Mouse (Mus musculus) frontal cortex, postnatal 36 days (tissue): ENCODE results near the gene Ccnyl1.

Experiments
- DNase-seq, 2 experiments: peaks; one replicate each; pipeline ENCODE4 v3.0.0; 2022; ENCODE audit warnings: low spot score in 2 of 2

Ccnyl1 gene

DNA sequence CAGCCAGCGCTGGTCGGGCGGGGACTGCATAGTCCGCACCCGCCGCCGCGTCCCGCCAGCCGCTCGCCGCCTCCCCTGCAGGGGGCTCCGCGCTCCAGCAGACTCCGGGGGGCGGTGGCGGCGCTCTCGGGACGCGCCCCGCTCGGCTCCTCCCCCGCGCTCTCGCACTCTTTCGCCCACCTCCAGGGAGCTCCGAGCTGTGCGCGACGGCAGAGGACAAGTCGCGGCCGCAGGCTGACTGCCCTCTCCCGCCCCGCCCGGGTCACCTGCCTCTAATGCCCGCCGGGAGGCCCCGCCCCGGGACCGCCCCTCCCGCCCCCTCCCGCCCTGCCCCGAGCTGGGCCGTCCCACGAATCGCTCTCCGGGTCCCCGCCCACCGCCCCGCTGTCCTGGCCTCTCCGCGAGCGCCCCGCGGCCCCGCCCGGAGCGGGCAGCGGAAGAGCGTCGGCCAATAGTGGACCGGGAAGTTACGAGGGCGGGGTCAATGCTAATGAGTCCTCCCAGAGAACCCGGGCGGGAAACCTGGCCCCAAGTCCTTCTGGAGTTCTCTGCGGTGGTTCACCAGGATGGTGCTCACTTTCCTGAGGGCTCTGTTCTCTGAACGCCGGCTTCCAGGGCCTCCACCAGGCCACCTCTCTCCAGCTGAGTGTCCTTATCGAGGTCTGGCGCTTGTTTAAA lies 47.4 kb downstream of the Ccnyl1 start, which contains the start of gene Fzd5:
TSS of gene Fzd5 (minus strand) at position 250 of the 678 bp plus-strand sequence.
- DNase-seq, result peak; percentile 53

DNA sequence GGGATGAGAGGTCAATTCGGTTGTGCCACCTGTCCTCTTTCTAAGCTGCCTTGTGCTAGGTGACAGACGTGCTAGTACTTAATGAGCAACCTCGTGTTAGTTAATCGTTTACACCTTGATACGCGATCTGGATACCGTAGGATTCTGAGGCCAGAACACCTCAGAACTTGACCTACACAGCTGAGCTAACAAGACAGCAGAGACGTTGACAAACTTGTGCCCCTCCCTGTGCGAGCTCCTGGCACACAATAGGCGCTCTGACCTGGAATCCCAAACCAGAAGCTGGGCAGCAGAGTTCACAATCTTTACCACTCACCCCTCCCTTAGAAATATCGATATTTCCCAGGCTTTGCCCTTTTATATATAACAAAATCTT lies 47.9 kb downstream of the Ccnyl1 start:
- DNase-seq, result no peak

DNA sequence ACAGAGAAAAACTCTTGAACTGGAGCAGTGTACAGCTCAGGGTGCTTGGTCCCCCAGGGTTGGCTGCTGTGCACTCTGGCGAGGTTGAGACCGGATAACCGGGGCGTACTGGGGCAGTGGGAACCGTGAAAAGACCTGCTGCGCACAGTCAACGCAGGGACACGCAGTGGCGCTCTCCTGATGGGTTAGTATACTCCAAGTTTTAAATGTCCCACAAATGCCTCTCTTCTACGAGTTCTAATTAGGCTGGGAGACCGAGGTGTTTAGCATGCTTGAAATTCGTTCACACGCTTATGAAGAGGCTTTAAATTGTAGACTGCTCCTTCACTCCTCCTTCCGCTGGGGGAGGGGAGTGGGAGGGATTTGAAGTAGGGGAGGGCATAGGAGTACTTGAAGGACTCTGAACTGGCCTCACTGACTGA lies 48.4 kb downstream of the Ccnyl1 start:
- no peak for DNase-seq

DNA sequence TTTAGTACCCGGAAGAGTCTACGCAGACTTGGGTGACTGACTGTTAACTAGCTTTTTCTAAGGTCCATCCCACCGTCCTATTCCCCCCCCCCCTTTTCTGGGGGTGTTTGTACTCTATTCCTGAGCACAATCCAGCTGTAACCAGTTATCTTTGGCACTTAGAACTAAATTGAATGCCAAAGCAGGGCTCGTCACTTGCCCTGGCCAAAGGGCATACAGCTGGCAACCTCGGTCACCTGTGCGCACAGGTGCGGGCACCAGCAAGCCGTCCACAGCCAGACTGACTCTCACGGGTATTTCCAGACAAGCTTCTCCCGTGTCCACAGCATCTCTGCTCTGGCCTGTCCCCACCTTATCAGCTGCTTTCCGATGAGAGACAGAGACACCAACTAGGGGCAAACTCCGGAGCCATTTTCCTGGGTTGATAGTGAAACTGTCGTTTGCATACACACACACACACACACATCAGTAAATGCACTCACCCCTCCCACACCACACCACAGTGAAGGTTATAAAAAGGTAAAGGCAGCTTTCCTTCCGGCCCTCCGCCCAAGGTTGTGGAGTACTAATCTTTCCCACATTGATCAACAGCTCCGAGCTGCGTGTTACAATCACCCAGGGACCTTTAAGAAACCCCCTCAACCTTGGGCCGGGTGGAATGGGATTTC lies 52.6 kb downstream of the Ccnyl1 start:
- no peak for DNase-seq

DNA sequence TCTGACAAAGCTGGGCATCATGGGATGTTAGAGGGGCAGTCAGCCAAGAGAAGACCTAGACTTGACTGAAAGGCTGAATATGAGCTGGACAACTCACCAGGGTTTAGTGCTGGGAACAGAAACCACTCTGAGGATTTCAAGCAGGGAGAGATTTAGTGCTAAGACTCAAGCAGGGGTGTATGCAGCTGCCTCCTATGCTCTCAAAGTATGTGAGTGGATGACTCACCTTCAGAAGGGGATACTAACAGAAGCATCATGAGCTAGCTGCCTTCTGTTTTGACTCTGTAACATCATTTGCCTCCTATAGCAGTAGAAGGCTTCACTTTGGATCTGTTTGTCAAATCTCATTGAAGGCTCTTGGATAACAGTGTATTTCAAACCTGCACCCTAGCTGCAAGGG lies 54.4 kb downstream of the Ccnyl1 start:
- DNase-seq, result no peak

DNA sequence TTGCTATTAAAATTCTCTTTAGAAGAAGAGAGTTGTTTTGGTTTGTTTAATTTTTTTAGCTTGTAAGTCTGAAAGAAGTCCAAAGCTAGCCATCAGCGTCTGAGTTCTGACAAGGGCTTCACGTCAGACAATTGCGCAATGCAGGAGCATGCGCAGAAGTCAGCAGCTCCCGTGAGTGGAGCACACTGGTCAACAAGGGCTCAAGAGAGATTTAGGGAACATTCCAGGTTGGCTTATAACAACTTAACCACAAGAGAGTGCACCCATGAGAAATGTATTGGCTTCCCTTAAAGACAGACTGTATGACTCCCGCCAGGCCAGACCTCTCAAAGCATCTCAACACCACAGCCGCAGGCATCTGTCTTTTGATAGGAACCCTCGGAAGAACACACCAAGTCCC lies 62.9 kb downstream of the Ccnyl1 start:
- DNase-seq, result no peak

DNA sequence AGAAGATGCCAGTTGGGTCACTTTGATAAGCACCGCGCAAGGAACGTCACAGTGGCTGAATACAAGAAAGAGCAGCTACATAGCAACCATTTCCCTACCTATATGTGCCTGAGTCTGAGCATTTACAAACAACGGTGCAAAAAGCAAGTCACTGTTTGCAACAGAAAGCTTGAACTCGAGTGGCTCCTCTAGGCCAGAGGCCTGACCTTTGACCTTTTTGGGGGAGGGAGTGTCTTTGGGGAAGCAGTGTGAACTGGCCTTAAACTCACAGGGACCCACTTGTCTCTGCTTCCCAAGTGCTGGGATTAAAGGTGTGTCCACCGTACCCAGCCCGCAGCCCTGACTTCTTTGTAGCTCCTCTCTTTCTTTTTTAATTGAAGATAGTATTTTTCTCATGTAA lies 63.4 kb downstream of the Ccnyl1 start:
- DNase-seq, result no peak

DNA sequence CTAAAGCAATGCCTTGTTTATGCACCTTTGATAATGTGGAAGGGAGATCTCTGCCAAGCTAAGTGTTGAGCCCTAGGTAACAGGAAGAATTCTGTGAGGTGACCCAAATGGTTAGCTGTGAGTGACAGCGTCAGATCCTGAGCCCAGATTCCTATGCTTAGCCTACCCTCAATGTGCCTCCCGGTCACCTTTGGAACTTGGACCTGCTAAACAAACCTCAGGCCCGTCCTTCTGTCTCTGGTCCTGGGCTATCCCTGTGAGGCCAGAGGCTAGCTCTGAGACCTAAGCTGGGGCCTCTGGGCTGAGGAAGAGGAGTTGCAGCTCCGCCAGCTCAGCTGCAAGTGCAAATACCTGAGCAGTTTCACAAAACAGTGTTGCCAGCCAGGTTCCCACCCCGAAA lies 64.4 kb downstream of the Ccnyl1 start:
- no peak for DNase-seq

DNA sequence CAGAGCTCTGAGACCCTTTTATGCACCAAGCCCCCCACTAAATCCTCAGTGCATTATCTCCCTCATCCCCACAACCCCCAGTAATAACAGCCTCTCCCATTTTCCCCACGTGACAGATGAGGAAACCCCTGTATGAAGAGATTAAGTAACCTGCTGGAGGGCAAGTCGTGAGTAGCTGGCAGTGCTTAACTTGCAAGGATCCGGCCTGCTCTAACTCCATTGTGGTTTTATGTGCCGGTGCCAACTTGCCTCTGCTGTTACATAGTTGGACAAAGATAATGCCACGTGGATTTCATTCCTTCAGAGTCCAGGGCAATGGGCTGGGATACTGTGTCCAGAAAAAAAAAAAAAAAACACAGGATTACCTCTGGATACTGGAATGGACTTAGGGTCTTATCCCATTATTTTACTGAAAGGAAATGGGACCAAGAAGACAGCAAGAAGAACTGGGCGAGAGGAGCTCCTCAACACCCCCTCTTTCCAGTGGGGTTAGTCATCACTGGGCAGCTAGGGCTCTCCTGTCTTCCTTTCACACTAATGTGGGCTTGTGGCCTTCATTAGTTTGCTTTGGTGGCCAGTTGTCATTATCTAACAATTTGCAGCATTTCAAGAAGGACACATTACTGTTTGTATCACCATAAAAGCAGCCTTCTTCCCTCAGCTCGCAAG lies 65.8 kb downstream of the Ccnyl1 start:
- no peak for DNase-seq

DNA sequence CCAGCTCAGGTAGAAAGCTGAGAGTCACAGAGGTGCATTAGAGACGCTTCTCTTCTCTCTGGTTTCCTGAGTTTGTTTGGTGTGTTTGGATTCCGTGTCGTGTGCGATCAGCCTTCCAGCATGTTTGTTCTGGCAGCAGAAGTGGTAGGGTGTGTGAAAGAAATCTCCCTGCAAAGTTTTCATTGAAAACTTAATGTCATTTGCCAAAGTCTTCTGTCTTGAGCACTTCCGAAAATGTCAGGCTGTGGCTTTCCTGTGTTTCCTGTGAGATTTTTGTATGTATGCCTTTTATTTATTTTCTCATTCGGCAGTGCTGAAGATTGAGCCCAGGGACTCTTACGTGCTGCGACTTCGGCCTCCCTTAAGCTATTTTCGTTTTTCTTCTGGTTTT lies 66.4 kb downstream of the Ccnyl1 start:
- DNase-seq, result no peak

DNA sequence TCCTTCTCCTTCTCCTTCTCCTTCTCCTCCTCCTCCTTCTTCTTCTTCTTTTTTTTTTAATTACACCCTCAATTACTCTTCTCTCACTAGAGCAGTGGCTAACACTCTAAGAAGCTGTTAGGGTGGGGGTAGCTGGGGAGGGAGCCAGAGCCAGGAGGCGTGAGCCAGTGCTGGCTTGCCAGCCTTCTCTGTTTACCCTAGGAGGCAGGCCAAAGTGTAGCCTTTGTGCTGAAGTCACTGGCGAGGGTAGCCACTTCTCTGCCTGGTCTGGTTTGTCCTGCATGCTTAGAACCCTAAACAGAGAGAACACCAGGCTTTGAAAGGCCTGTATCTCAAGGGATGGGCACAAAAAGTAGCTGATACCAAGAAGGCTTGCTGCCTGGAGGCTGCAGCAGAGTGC lies 67.0 kb downstream of the Ccnyl1 start:
- DNase-seq, result no peak

DNA sequence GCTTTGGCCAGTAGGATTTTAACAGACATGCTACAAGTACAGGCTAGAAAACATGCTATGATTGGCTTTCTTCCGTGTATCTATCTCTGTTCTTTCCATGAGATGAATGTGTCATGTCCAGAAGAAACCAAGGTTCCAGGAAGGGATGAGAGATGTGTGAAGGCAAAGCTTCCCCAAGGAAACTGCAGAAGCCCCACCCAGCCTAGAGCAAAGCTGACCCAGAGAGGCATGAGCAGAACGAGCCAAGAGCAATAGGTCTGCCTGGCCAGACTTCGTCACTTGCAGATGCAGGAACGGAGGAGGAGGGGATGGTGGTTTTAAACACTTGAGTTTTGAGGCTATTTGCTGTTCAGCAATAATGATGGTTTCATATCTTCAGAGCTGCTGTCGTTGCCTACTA lies 67.5 kb downstream of the Ccnyl1 start:
- DNase-seq, result no peak

DNA sequence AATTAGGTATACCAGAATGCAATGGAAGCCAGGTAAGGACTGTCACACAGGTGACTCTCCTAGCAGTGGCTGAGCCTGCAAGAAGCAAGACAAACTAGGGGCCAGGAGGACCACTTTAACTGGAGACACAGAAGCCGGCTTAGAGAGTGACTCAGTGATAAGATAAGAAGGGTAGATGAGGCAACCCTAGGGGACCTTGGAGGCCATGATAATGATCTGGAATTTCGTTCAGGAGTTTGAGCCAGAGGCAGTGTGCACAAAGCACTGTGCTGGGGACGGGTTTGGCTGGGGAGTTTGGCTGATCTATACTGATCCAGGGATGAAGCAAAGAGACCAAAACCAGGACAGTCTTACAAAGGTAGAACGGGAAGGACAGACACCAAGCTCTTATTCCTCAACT lies 71.4 kb downstream of the Ccnyl1 start:
- DNase-seq, result no peak

DNA sequence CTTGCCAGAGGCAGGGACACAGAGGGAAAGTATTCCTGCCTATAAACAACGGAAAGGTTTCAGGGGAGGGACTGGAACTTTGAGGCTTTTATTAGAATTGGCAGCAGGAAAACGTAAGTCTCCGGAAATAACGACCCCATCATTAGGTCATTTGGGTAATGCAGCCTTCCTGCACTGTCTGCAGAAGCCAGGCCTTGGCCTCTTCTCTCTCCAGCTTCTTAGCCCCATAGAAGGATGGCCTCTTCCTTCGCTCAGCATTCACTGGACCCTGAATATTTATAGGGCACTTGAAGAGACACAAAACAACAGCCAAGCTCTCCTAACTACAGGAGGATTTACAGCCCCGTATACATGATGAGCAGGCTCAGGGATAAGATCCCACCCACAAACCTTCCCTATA lies 79.9 kb downstream of the Ccnyl1 start:
- DNase-seq, result no peak

DNA sequence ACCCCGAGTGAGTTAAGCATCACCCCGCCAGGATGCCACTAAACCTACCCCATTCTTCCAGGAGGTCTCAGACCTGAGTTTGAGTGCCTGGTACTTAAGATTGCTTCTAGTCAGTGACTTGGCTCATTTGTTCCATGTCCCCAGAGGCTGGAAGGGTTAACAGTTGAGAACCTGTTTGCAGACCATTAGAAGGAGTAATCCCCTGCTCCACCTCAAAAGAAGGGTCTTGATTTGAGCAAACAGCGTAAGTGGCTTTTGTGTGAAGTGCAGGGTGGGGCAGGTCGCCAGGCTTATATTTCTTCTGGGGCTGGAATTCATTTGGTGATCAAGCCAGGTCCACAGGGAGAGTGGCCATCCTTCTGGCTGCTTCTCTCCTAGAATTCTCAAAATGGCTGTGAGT lies 83.0 kb downstream of the Ccnyl1 start:
- no peak for DNase-seq
